Mouse (Mus musculus) bone marrow, adult 2 months (tissue): ENCODE measurements around the gene Ndufaf2. TPM values are rescaled to one million over a fixed set of nuclear protein-coding genes. Genes with fewer than 3 reads are reported as not detected.

ENCODE experiments used
- H3K27ac ChIP-seq: fragments of 200-500 bp; 2 replicates; pipeline ENCODE4 v1.5.1; 2012; ENCODE audit warnings: low read depth, mild to moderate bottlenecking, control low read depth, inconsistent platforms, low read length; ENCODE audit not compliant: control insufficient read depth, poor library complexity, insufficient read depth
- H3K4me1 ChIP-seq: fragments of 200-500 bp; 2 replicates; pipeline ENCODE4 v1.6.1; 2011; ENCODE audit warnings: low read length; ENCODE audit not compliant: control insufficient read depth, insufficient read depth
- H3K4me3 ChIP-seq: fragments of 200-500 bp; replicated peaks from 2 replicates; pipeline ENCODE3; 2011; ENCODE audit warnings: mild to moderate bottlenecking, low read depth, low read length, control low read depth; ENCODE audit not compliant: control insufficient read depth
- CTCF ChIP-seq: fragments of 200-500 bp; IDR thresholded peaks from 2 replicates; pipeline ENCODE4 v1.5.1; 2011; ENCODE audit warnings: low read length, control low read depth; ENCODE audit not compliant: control insufficient read depth, insufficient read depth
- POLR2A ChIP-seq: fragments of 200-500 bp; IDR thresholded peaks from 2 replicates; pipeline ENCODE4 v1.6.1; 2011; ENCODE audit warnings: low read depth, mild to moderate bottlenecking, control low read depth, low read length, borderline replicate concordance; ENCODE audit not compliant: control insufficient read depth
- WGBS: fragments of 180-500 bp; shearing (Covaris S2); methylation state at CpG from one replicate; pipeline ENCODE4 v1.1.7; 2018; 5-methylcytosine and 5-hydroxymethylcytosine counted together
- polyA plus RNA-seq: library from polyadenylated mRNA; stranded (reverse); fragments of >200 nt; gene quantifications from 2 replicates; pipeline ENCODE4 v1.2.4, GENCODE M21; 2011; ENCODE audit warnings: low replicate concordance; ENCODE audit not compliant: missing spikeins, insufficient read depth, insufficient read length

Gene Ndufaf2
- polyA plus RNA-seq, 1 experiment: 20.7 TPM

- H3K4me1 ChIP-seq: no peaks in the 10 kb centered on the region; the same call in 1 of the 2 replicates
- WGBS: 4% methylated on average over 42 of the region's 42 CpGs
- H3K4me3 ChIP-seq: peak overlapping the region; percentile 96
- TF ChIP-seq CTCF: no peak
- TF ChIP-seq POLR2A: no peak
- no peak overlapping the region for H3K27ac ChIP-seq
Observed at GRCm38 (mm10) chr13:108157732-108158464, 525 bp downstream of the Ndufaf2 start.

DNA sequence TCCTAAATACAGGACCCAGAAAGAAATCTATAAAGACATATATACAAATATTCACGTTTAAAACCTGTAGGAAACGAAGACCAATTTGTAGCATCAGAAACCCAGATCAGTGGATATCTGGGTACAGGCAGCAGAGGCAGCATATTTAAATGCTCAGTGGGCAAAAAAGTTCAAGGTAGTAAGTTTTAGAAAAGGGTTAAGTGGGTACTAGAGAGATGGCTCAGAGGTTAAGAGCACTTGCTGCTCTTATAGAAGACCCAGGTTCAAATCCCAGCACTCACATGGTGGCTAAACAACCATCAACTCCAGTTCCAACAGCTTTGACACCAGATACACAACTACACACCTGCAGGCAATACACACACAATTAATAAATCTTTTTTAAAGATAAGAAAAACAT lies 1.3 kb downstream of the Ndufaf2 start:
- H3K4me1 ChIP-seq: no peaks in the 10 kb centered on the region; the same call in 1 of the 2 replicates
- whole genome bisulfite sequencing: 66% methylated on average over 2 of the region's 2 CpGs
- H3K4me3 ChIP-seq: no peak overlapping the region
- H3K27ac ChIP-seq: no peak overlapping the region
- TF ChIP-seq CTCF (no peak), POLR2A (no peak)

- Histone ChIP-seq H3K4me3 (no peak overlapping the region), H3K4me1 (no peaks in the 10 kb centered on the region), H3K27ac (no peak overlapping the region)
- WGBS: 71% methylated on average over 8 of the region's 8 CpGs
- TF ChIP-seq POLR2A (no peak), CTCF (peak; percentile 19; the same call in 1 of the 2 replicates)
Observed at GRCm38 (mm10) chr13:108152650-108153372, 5.6 kb downstream of the Ndufaf2 start.

DNA sequence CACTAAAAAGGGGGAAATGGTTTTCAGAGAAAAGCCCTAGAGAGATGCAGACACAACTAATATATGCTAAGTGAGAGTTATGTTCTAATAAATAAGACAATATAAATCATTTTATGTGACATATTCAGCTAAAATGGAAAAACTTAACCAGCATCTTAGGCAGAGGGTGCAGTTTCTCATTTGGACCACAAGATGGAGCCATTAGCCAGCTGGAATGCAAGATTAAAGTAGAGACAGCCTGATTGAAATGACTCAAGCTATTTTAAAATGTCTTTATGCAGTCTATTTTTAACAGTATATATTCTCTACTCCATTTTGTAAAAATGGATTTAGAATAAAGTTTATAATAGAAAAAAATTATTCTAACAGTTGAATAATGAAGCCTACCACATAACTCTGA lies 6.6 kb downstream of the Ndufaf2 start:
- Histone ChIP-seq H3K27ac (no peak overlapping the region), H3K4me3 (no peak overlapping the region), H3K4me1 (no peaks in the 10 kb centered on the region)
- no peak for TF ChIP-seq POLR2A
- peak; percentile 45 for TF ChIP-seq CTCF

- TF ChIP-seq POLR2A (no peak), CTCF (no peak)
- H3K4me3 ChIP-seq: no peak overlapping the region
- no peaks in the 10 kb centered on the region for H3K4me1 ChIP-seq
- 87% methylated on average over 8 of the region's 8 CpGs for WGBS
- H3K27ac ChIP-seq: no peak overlapping the region
Observed at GRCm38 (mm10) chr13:108144086-108144485, 14.3 kb downstream of the Ndufaf2 start.

DNA sequence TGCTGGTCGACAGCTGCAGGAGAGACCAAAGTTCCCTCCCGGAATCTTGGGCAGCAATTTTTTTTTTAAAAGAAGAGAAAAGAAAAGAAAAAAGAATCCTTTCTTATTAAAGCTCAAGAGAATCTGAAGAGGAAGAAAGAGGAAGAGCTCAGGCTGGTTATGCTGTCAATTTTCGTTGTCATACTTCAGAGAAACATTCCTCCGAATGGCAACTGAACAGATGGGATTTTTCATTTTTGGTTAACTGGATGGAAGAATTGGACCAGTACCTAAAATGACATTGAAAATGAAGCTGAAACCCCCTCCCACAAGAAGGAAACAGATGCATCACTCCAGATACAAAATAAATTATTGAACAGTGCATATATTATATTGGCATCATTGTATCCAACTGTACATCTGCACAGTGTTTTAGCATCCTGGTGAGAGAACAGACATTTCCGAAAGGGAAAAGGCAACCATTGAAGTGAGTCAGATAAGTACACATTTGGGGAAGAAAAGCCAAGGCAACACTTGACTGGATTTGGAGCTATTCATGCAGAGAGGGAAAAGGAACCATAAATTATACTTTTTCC lies 19.9 kb downstream of the Ndufaf2 start:
- Histone ChIP-seq H3K4me3 (no peak overlapping the region), H3K27ac (no peak overlapping the region)
- 76% methylated on average over 5 of the region's 5 CpGs for WGBS

DNA sequence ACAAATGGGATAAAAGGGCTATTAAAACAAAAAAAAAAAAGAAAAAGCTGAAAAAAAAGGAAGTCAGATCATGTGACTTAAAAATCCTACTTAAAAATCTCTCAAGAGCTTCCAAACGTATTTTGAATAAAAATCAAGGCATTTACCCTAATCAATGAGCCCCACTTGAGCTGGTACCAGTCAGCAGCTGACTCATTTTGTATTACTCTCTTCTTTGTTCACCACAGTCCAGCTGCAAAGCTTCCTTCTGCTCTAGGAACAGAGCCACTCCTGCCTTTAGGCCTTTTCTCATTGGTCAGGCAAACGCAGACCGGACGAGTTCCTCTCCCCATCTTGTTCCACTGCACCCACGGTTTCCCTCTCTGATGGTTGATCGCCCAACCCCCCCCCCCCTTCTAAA lies 22.8 kb downstream of the Ndufaf2 start:
- Histone ChIP-seq H3K27ac (no peak overlapping the region), H3K4me3 (no peak overlapping the region), H3K4me1 (no peaks in the 10 kb centered on the region)
- 71% methylated on average over 6 of the region's 6 CpGs for WGBS
- no peak for TF ChIP-seq CTCF
- no peak for TF ChIP-seq POLR2A

More for the DNA sequence above, 19.9 kb downstream of the Ndufaf2 start:
- H3K4me1 ChIP-seq: no peaks in the 10 kb centered on the region
- TF ChIP-seq CTCF (no peak), POLR2A (no peak)
